Mouse (Mus musculus): Measurements from ENCODE around the gene Dlgap1. TPM values are rescaled to one million over a fixed set of nuclear protein-coding genes. Genes with fewer than 3 reads are reported as not detected.

Dlgap1 gene
- polyA plus RNA-seq, 1 experiment from 2014 or later, result 0.39 TPM

- no peaks in the 10 kb centered on the region for H3K4me1 ChIP-seq (ENCODE audit: control insufficient read depth, insufficient read depth, low read length)
- H3K4me2 ChIP-seq (ENCODE audit: low read depth, low read length), result no peak overlapping the region
- H3K9ac ChIP-seq (ENCODE audit: low read length), result no peak overlapping the region
- H3K9me3 ChIP-seq (replicated peaks; ENCODE audit: control insufficient read depth, low read length), result no peaks in the 10 kb centered on the region
- H3K4me3 ChIP-seq (ENCODE audit: low read length), result no peak overlapping the region
- H3K27ac ChIP-seq (ENCODE audit: low read length), result no peak overlapping the region
- no peaks in the 10 kb centered on the region for H3K36me3 ChIP-seq (ENCODE audit: control insufficient read depth, insufficient read depth)
- no peak for ATAC-seq (replicated peaks; ENCODE audit: extremely low read depth, insufficient read depth, low FRiP score)
- 81% methylated on average over 14 of the region's 14 CpGs for WGBS
- H3K27me3 ChIP-seq (ENCODE audit: control insufficient read depth, insufficient read depth, low read length), result no peaks in the 10 kb centered on the region
These were observed 474.1 kb downstream of the Dlgap1 start for GRCm38 (mm10) chr17:70442976-70443375.

DNA sequence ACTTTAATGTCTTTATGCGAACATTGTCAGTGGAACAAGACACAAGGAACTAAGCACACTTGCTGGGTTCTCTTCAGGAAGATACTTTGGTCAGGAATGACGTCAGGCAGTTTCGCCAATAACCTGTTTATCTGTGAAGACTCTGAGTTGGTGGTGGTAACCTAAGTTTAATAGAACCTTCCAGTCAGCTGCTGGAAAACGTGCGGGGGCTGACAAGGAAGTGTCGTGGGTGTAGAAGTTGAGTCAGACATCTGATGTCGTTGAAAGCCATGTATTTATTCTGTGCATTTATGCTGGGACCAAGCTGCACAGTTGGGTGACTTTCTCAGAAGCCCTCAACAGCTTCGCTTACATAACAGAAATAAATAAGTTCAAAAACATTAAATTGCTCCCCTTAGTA, 477.6 kb downstream of the Dlgap1 start:
- Histone ChIP-seq H3K4me2 (ENCODE audit: low read depth, low read length) (no peak overlapping the region), H3K9ac (ENCODE audit: low read length) (no peak overlapping the region), H3K36me3 (ENCODE audit: control insufficient read depth, insufficient read depth) (no peaks in the 10 kb centered on the region), H3K4me3 (ENCODE audit: low read length) (no peak overlapping the region), H3K27ac (ENCODE audit: low read length) (no peak overlapping the region), H3K4me1 (ENCODE audit: control insufficient read depth, insufficient read depth, low read length) (no peaks in the 10 kb centered on the region), H3K27me3 (ENCODE audit: control insufficient read depth, insufficient read depth, low read length) (no peaks in the 10 kb centered on the region), H3K9me3 (replicated peaks; ENCODE audit: control insufficient read depth, low read length) (no peaks in the 10 kb centered on the region)
- WGBS, result 65% methylated on average over 8 of the region's 8 CpGs
- no peak for ATAC-seq (replicated peaks; ENCODE audit: extremely low read depth, insufficient read depth, low FRiP score)

DNA sequence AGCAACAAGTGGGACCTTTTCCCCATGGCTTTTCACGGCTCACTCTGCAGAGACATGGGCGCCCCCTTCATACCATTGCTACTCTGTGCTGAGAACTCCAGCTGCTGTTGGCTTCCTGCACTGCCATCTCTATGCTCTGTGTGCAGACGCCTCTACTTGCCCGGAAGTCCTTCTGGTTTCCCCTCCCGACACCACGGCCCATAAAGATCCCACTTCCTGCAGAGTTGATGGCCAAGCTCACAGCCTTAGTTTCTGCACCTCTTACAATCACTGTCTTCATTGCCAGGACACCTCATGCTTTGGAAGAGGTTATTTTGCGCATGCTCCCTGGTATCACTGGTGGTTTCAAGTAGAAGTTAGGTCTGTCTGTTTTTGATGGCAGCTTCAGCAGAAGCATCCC, 486.2 kb downstream of the Dlgap1 start:
- Histone ChIP-seq H3K27ac (ENCODE audit: low read length) (no peak overlapping the region), H3K9me3 (replicated peaks; ENCODE audit: control insufficient read depth, low read length) (no peaks in the 10 kb centered on the region), H3K9ac (ENCODE audit: low read length) (no peak overlapping the region), H3K4me1 (ENCODE audit: control insufficient read depth, insufficient read depth, low read length) (no peaks in the 10 kb centered on the region), H3K36me3 (ENCODE audit: control insufficient read depth, insufficient read depth) (no peaks in the 10 kb centered on the region), H3K27me3 (ENCODE audit: control insufficient read depth, insufficient read depth, low read length) (no peaks in the 10 kb centered on the region), H3K4me3 (ENCODE audit: low read length) (no peak overlapping the region), H3K4me2 (ENCODE audit: low read depth, low read length) (no peak overlapping the region)
- no peak for ATAC-seq (replicated peaks; ENCODE audit: extremely low read depth, insufficient read depth, low FRiP score)
- WGBS, result 79% methylated on average over 7 of the region's 7 CpGs

- Histone ChIP-seq H3K4me3 (ENCODE audit: low read length) (no peak overlapping the region), H3K9ac (ENCODE audit: low read length) (no peak overlapping the region), H3K27me3 (ENCODE audit: control insufficient read depth, insufficient read depth, low read length) (no peaks in the 10 kb centered on the region), H3K9me3 (replicated peaks; ENCODE audit: control insufficient read depth, low read length) (no peaks in the 10 kb centered on the region), H3K36me3 (ENCODE audit: control insufficient read depth, insufficient read depth) (no peaks in the 10 kb centered on the region), H3K27ac (ENCODE audit: low read length) (no peak overlapping the region), H3K4me1 (ENCODE audit: control insufficient read depth, insufficient read depth, low read length) (no peaks in the 10 kb centered on the region), H3K4me2 (ENCODE audit: low read depth, low read length) (no peak overlapping the region)
- WGBS, result 82% methylated on average over 1 of the region's 1 CpGs
- ATAC-seq (replicated peaks; ENCODE audit: extremely low read depth, insufficient read depth, low FRiP score), result no peak
These were observed 488.2 kb downstream of the Dlgap1 start for GRCm38 (mm10) chr17:70457103-70457502.

DNA sequence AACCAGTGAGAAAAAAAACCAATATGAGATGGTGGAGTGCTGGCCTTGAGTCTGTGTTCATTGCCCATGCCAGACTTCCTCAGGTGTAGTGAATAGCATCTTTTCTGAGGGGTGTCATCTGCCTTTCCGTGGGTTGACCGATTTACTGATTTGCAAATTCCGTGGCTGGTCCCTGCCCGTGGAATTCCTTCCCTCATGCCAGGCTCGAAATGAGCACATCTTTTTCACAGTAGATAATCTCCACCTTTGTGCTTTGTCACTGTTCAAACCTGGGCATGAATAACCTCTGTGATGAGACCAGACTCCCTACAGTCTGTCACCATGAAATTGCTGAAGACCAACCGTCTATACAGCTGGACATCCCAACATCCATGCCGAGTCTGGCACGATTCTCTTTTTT, 493.4 kb downstream of the Dlgap1 start:
- H3K9ac ChIP-seq (ENCODE audit: low read length), result no peak overlapping the region
- H3K9me3 ChIP-seq (replicated peaks; ENCODE audit: control insufficient read depth, low read length), result no peaks in the 10 kb centered on the region
- H3K4me3 ChIP-seq (ENCODE audit: low read length), result no peak overlapping the region
- H3K4me2 ChIP-seq (ENCODE audit: low read depth, low read length), result no peak overlapping the region
- ATAC-seq (replicated peaks; ENCODE audit: extremely low read depth, insufficient read depth, low FRiP score), result no peak
- no peaks in the 10 kb centered on the region for H3K27me3 ChIP-seq (ENCODE audit: control insufficient read depth, insufficient read depth, low read length)
- H3K36me3 ChIP-seq (ENCODE audit: control insufficient read depth, insufficient read depth), result no peaks in the 10 kb centered on the region
- H3K27ac ChIP-seq (ENCODE audit: low read length), result no peak overlapping the region
- H3K4me1 ChIP-seq (ENCODE audit: control insufficient read depth, insufficient read depth, low read length), result no peaks in the 10 kb centered on the region
- WGBS, result 80% methylated on average over 8 of the region's 8 CpGs

DNA sequence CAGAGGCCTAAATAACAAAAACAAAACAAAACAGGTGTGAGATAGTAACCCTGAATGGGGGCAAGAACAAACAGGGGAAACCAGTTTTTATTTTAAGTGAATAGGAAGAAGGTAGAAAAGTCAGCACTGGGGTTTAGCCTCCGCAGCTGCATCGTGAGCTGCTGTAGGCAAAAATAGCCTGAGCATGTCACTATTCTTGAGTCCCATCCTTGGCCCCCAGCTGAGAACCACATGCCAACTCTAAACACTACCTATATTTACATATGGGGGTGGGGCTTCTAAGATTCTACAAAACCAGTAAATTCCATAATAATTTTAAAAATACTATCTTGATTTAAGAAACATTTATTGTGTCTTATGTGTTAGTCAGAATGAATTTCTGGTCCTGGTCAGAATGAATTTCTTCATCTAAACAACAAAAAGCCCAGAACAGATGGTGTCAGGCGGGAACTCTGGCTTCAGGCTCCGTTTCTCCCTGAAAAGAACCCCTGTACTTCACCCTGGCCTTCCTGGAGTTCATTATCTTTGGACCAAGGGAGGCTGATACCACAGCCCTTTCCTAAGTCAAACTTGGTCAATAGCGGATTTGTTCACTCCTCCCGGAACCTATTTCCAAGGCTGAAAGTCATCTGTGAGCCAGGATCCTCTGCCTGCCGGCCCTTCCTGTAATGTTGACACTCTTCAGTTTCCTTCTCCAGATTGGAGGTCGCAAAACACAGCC, 494.1 kb downstream of the Dlgap1 start:
- H3K27ac ChIP-seq (ENCODE audit: low read length), result no peak overlapping the region
- H3K4me2 ChIP-seq (ENCODE audit: low read depth, low read length), result no peak overlapping the region
- no peak overlapping the region for H3K9ac ChIP-seq (ENCODE audit: low read length)
- ATAC-seq (replicated peaks; ENCODE audit: extremely low read depth, insufficient read depth, low FRiP score), result no peak
- H3K4me3 ChIP-seq (ENCODE audit: low read length), result no peak overlapping the region
- H3K36me3 ChIP-seq (ENCODE audit: control insufficient read depth, insufficient read depth), result no peaks in the 10 kb centered on the region
- WGBS, result 59% methylated on average over 8 of the region's 8 CpGs
- no peaks in the 10 kb centered on the region for H3K9me3 ChIP-seq (replicated peaks; ENCODE audit: control insufficient read depth, low read length)
- H3K27me3 ChIP-seq (ENCODE audit: control insufficient read depth, insufficient read depth, low read length), result no peaks in the 10 kb centered on the region
- no peaks in the 10 kb centered on the region for H3K4me1 ChIP-seq (ENCODE audit: control insufficient read depth, insufficient read depth, low read length)

DNA sequence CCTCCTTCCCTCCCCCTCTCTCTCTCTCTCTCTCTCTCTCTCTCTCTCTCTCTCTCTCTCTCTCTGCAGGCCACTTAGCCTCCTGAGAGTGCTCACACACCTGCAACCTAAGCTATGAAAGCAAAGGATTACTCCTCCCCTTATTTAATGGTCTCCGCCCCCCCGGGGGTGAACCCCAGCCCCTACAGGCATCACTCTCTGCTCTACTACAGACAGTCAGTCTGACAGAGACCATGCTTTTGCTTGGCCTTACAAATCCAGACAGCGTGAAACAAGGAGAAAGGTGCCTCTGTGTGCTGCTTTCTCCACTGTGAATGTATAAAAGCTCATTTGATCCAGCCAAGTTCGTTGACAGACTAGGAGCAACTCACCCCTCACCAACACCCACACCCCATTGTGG, 497.5 kb downstream of the Dlgap1 start:
- no peak for ATAC-seq (replicated peaks; ENCODE audit: extremely low read depth, insufficient read depth, low FRiP score)
- Histone ChIP-seq H3K27ac (ENCODE audit: low read length) (no peak overlapping the region), H3K9ac (ENCODE audit: low read length) (no peak overlapping the region), H3K4me2 (ENCODE audit: low read depth, low read length) (no peak overlapping the region), H3K27me3 (ENCODE audit: control insufficient read depth, insufficient read depth, low read length) (no peaks in the 10 kb centered on the region), H3K4me1 (ENCODE audit: control insufficient read depth, insufficient read depth, low read length) (no peaks in the 10 kb centered on the region), H3K36me3 (ENCODE audit: control insufficient read depth, insufficient read depth) (no peaks in the 10 kb centered on the region), H3K4me3 (ENCODE audit: low read length) (no peak overlapping the region), H3K9me3 (replicated peaks; ENCODE audit: control insufficient read depth, low read length) (no peaks in the 10 kb centered on the region)
- 51% methylated on average over 4 of the region's 4 CpGs for WGBS

- WGBS, result 34% methylated on average over 7 of the region's 7 CpGs
- no peaks in the 10 kb centered on the region for H3K27me3 ChIP-seq (ENCODE audit: control insufficient read depth, insufficient read depth, low read length)
- H3K9ac ChIP-seq (ENCODE audit: low read length), result no peak overlapping the region
- no peak overlapping the region for H3K4me3 ChIP-seq (ENCODE audit: low read length)
- H3K9me3 ChIP-seq (replicated peaks; ENCODE audit: control insufficient read depth, low read length), result no peaks in the 10 kb centered on the region
- no peak for ATAC-seq (replicated peaks; ENCODE audit: extremely low read depth, insufficient read depth, low FRiP score)
- no peak overlapping the region for H3K27ac ChIP-seq (ENCODE audit: low read length)
- no peak overlapping the region for H3K4me2 ChIP-seq (ENCODE audit: low read depth, low read length)
- H3K4me1 ChIP-seq (ENCODE audit: control insufficient read depth, insufficient read depth, low read length), result no peaks in the 10 kb centered on the region
- H3K36me3 ChIP-seq (ENCODE audit: control insufficient read depth, insufficient read depth), result no peaks in the 10 kb centered on the region
These were observed 502.1 kb downstream of the Dlgap1 start for GRCm38 (mm10) chr17:70470970-70471371.

- Histone ChIP-seq H3K27me3 (ENCODE audit: control insufficient read depth, insufficient read depth, low read length) (no peaks in the 10 kb centered on the region), H3K9ac (ENCODE audit: low read length) (no peak overlapping the region), H3K27ac (ENCODE audit: low read length) (no peak overlapping the region), H3K4me3 (ENCODE audit: low read length) (no peak overlapping the region), H3K36me3 (ENCODE audit: control insufficient read depth, insufficient read depth) (no peaks in the 10 kb centered on the region), H3K4me2 (ENCODE audit: low read depth, low read length) (no peak overlapping the region), H3K9me3 (replicated peaks; ENCODE audit: control insufficient read depth, low read length) (no peaks in the 10 kb centered on the region), H3K4me1 (ENCODE audit: control insufficient read depth, insufficient read depth, low read length) (no peaks in the 10 kb centered on the region)
- no peak for ATAC-seq (replicated peaks; ENCODE audit: extremely low read depth, insufficient read depth, low FRiP score)
- WGBS, result 79% methylated on average over 7 of the region's 7 CpGs
These were observed 503.3 kb downstream of the Dlgap1 start for GRCm38 (mm10) chr17:70472162-70472561.
